Mouse (Mus musculus) erythroid progenitor cell, adult 5-6 weeks (primary cell): ENCODE data around the gene Lonrf2. TPM values are rescaled to one million over a fixed set of nuclear protein-coding genes. Genes with fewer than 3 reads are reported as not detected.
A peak's percentile ranks its signal among the peaks of the same experiment; 100 is the strongest.

Experiments
- ATAC-seq: replicated peaks from 2 replicates; pipeline ENCODE4 v1.8.0; 2016; ENCODE audit warnings: moderate number of reproducible peaks, mild to moderate bottlenecking, moderate TSS enrichment, inconsistent platforms; ENCODE audit not compliant: poor library complexity, low FRiP score, severe bottlenecking
- total RNA-seq, 2 experiments: library from RNA; stranded (forward) in 1 of 2; stranded (reverse) in 1 of 2; fragments of 150-400 nt in 1 of 2; fragments of 186-747, 209-891 nt in 1 of 2; gene quantifications; 2 replicates each; pipeline versions ENCODE4 v1.2.3 to v1.2.4; 2015 to 2017; ENCODE audit warnings: low replicate concordance in 2 of 2

Lonrf2 gene
- total RNA-seq (2015; ENCODE audit: low replicate concordance) = 1.1 TPM in 1 of 2 replicates, not detected in the other
- under 0.01 and 0.26 TPM in 2 replicates for total RNA-seq (2017; ENCODE audit: low replicate concordance)

- no peak for ATAC-seq
Observed at GRCm38 (mm10) chr1:38836477-38836872, at the start of gene Lonrf2. Gene Lonrf2 (minus strand): TSS chr1:38836711.

- no peak for ATAC-seq
Observed at GRCm38 (mm10) chr1:38885956-38886355, 49.4 kb upstream of the Lonrf2 start.

- no peak for ATAC-seq
Observed at GRCm38 (mm10) chr1:38883766-38884165, 47.3 kb upstream of the Lonrf2 start.

GRCm38 (mm10) chr1:38882746-38883145, 46.2 kb upstream of the Lonrf2 start:
- ATAC-seq = no peak

- ATAC-seq = peak; percentile 99
Observed at GRCm38 (mm10) chr1:38881366-38881765, 44.9 kb upstream of the Lonrf2 start.

GRCm38 (mm10) chr1:38876671-38877382, 40.3 kb upstream of the Lonrf2 start:
- no peak for ATAC-seq

- ATAC-seq = no peak
Observed at GRCm38 (mm10) chr1:38873911-38874310, 37.4 kb upstream of the Lonrf2 start.

GRCm38 (mm10) chr1:38871834-38872233, 35.3 kb upstream of the Lonrf2 start:
- ATAC-seq = no peak

- ATAC-seq = no peak
Observed at GRCm38 (mm10) chr1:38869398-38870195, 33.1 kb upstream of the Lonrf2 start.

GRCm38 (mm10) chr1:38866242-38866641, 29.7 kb upstream of the Lonrf2 start:
- ATAC-seq = no peak

GRCm38 (mm10) chr1:38864341-38864740, 27.8 kb upstream of the Lonrf2 start:
- ATAC-seq = no peak

- peak; percentile 59 for ATAC-seq
Observed at GRCm38 (mm10) chr1:38862213-38862612, 25.7 kb upstream of the Lonrf2 start.

- ATAC-seq = no peak
Observed at GRCm38 (mm10) chr1:38860867-38861524, 24.5 kb upstream of the Lonrf2 start.

- ATAC-seq = peak; percentile 64; the same call in 1 of the 2 replicates
Observed at GRCm38 (mm10) chr1:38860207-38860606, 23.7 kb upstream of the Lonrf2 start.

- no peak for ATAC-seq
Observed at GRCm38 (mm10) chr1:38856196-38856595, 19.7 kb upstream of the Lonrf2 start.

- 0 out of 2 replicates have a peak, but pooled peaks have one; percentile 18 for ATAC-seq
Observed at GRCm38 (mm10) chr1:38852250-38852649, 15.7 kb upstream of the Lonrf2 start.

- ATAC-seq = no peak
Observed at GRCm38 (mm10) chr1:38850650-38851049, 14.1 kb upstream of the Lonrf2 start.

- ATAC-seq = no peak
Observed at GRCm38 (mm10) chr1:38848451-38849289, 12.2 kb upstream of the Lonrf2 start.

GRCm38 (mm10) chr1:38847975-38848374, 11.5 kb upstream of the Lonrf2 start:
- no peak for ATAC-seq
